Mouse (Mus musculus) bone marrow, adult 2 months (tissue): ENCODE measurements around the gene Pgs1.

ENCODE experiments used
- CTCF ChIP-seq: fragments of 200-500 bp; IDR thresholded peaks from 2 replicates; pipeline ENCODE4 v1.5.1; 2011; ENCODE audit warnings: low read length, control low read depth; ENCODE audit not compliant: control insufficient read depth, insufficient read depth
- POLR2A ChIP-seq: fragments of 200-500 bp; IDR thresholded peaks from 2 replicates; pipeline ENCODE4 v1.6.1; 2011; ENCODE audit warnings: low read depth, mild to moderate bottlenecking, control low read depth, low read length, borderline replicate concordance; ENCODE audit not compliant: control insufficient read depth

DNA sequence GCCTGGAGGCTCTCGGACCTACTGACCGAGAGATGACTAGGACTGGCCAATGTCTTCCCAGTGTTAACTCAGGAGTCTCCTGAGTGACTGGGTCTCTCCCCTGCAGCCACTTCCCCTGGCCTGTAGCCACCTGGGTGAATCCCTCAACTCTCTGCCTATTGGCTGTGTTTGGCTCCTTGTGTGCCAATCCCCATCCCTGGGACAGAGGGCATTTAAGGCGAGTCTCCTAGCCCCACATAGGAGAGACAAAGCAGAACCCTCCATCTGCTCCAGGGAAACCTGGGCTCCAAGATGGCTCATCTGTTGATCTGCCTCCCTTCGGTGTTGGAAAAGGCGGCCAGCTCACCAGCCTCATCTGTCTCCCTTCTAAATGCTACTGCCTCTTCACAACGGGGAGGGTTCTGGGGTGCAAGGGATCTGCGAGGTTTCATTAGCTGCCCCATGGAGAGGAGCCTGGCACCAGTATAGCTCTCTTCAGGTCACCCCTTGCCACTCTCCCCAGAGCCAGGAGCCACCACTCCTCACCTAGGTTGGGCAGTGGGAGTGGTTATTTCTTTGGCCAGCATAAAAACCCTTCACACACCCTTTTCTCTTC lies 19.5 kb upstream of the Pgs1 start:
- TF ChIP-seq CTCF (no peak), POLR2A (no peak)
